Mouse (Mus musculus) neural tube, embryonic 15.5 days (tissue): Measurements from ENCODE around the gene Cyp2s1. TPM values are rescaled to one million over a fixed set of nuclear protein-coding genes. Genes with fewer than 3 reads are reported as not detected.

Experiments
- ATAC-seq: fragments of 200-750 bp; cut with Nextera tagmentation; 2 replicates; pipeline ENCODE4 v1.8.0; 2017; ENCODE audit warnings: mild to moderate bottlenecking, moderate TSS enrichment, moderate library complexity; ENCODE audit not compliant: low FRiP score
- H3K27ac ChIP-seq: fragments of 300-500 bp; sonication (generic); replicated peaks from 2 replicates; pipeline ENCODE4 v1.5.1; 2015; ENCODE audit warnings: mild to moderate bottlenecking, inconsistent platforms
- H3K27me3 ChIP-seq: fragments of 300-500 bp; sonication (generic); replicated peaks from 2 replicates; pipeline ENCODE4 v1.6.1; 2015; ENCODE audit warnings: inconsistent platforms
- H3K36me3 ChIP-seq: fragments of 300-500 bp; sonication (generic); 2 replicates; pipeline ENCODE4 v1.6.1; 2015; ENCODE audit warnings: inconsistent platforms
- H3K4me1 ChIP-seq: fragments of 300-500 bp; sonication (generic); 2 replicates; pipeline ENCODE4 v1.6.1; 2015; ENCODE audit warnings: inconsistent platforms
- H3K4me2 ChIP-seq: fragments of 300-500 bp; sonication (generic); 2 replicates; pipeline ENCODE4 v1.6.1; 2015; ENCODE audit warnings: inconsistent platforms, mild to moderate bottlenecking, moderate library complexity
- H3K4me3 ChIP-seq: fragments of 300-500 bp; sonication (generic); replicated peaks from 2 replicates; pipeline ENCODE4 v1.5.1; 2015; ENCODE audit warnings: mild to moderate bottlenecking, inconsistent platforms
- H3K9ac ChIP-seq: fragments of 300-500 bp; sonication (generic); replicated peaks from 2 replicates; pipeline ENCODE4 v1.6.1; 2015; ENCODE audit warnings: mild to moderate bottlenecking, inconsistent platforms
- H3K9me3 ChIP-seq: fragments of 300-500 bp; sonication (generic); replicated peaks from 2 replicates; pipeline ENCODE4 v1.6.1; 2016; ENCODE audit warnings: inconsistent platforms
- WGBS: fragments of 180-500 bp; shearing (Covaris S2); methylation state at CpG from one replicate; pipeline ENCODE4 v1.1.7; 2015; ENCODE audit warnings: mixed read lengths; 5-methylcytosine and 5-hydroxymethylcytosine counted together
- polyA plus RNA-seq: library from polyadenylated mRNA; unstranded; fragments of >200 nt; fragmentation: Nextera tagmentation; extraction: Ambion mirVana; gene quantifications from 2 replicates; pipeline ENCODE4 v1.2.1, GENCODE M21; 2015

Cyp2s1 gene
- polyA plus RNA-seq, result 2.8 and 6.1 TPM in 2 replicates

GRCm38 (mm10) chr7:25816241-25816919, at the start of gene Cyp2s1:
Gene Cyp2s1, minus strand, starts transcription at chr7:25816913.
- Histone ChIP-seq H3K27ac (no peak within 1 kb of the TSS), H3K4me2 (peak within 1 kb of the TSS; percentile 96), H3K4me1 (peaks cover 14% of the 10 kb centered on the region), H3K9me3 (no peaks in the 10 kb centered on the region), H3K27me3 (peaks cover 17% of the 10 kb centered on the region), H3K9ac (peak within 1 kb of the TSS; percentile 65), H3K36me3 (no peaks in the 10 kb centered on the region), H3K4me3 (peak within 1 kb of the TSS; percentile 50)
- ATAC-seq, result peak; percentile 79
- under 1% methylated on average over 40 of the region's 40 CpGs for WGBS

DNA sequence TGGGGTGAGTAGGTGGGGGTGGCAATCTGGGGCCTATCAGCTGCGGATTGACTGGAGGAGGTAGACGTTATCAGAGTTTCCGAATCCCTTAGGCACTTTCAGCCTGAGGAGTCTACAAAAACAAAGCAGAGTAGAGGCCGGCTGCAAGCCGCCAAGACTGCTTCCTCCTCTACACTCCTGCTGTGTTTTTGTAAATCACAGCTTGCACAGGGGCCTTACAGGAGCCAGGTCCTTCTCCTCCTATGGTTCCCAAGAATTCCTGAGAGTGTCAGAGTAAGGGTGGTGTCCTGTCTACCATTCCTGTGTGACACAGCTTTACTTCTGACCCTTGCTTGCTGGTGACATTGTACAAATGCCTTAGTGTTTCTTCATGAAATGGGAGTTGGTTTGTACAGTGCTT, 48.1 kb upstream of the Cyp2s1 start:
- Histone ChIP-seq H3K27me3 (no peaks in the 10 kb centered on the region), H3K27ac (no peak overlapping the region), H3K36me3 (no peaks in the 10 kb centered on the region), H3K9me3 (no peaks in the 10 kb centered on the region; the same call in 1 of the 2 replicates), H3K4me2 (no peak overlapping the region), H3K4me1 (no peaks in the 10 kb centered on the region), H3K9ac (no peak overlapping the region), H3K4me3 (no peak overlapping the region)
- ATAC-seq, result no peak
- 40% methylated on average over 5 of the region's 5 CpGs for WGBS

DNA sequence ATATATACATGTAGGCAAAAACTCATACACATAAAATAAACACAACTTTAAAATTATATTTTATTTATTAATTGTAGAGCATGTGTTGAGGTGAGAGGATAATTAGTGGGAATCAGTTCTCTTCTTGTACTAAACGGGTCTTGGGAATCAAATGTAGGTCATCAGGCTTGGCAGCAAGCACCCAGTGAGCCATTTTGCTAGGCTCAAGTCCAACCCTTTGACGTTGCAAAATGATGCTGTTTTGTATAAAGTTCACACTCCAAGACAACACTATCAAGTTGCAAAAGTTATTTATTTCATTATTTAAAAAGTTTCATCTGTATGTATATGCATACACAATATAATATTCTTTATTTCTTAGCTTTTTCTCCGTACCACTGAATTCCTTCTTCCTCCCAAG, 47.0 kb upstream of the Cyp2s1 start:
- no peak overlapping the region for H3K9ac ChIP-seq
- ATAC-seq, result no peak
- H3K36me3 ChIP-seq, result no peaks in the 10 kb centered on the region
- H3K4me1 ChIP-seq, result no peaks in the 10 kb centered on the region
- H3K4me3 ChIP-seq, result no peak overlapping the region
- H3K27me3 ChIP-seq, result no peaks in the 10 kb centered on the region
- 90% methylated on average over 3 of the region's 3 CpGs for WGBS
- H3K9me3 ChIP-seq, result no peaks in the 10 kb centered on the region; the same call in 1 of the 2 replicates
- no peak overlapping the region for H3K27ac ChIP-seq
- H3K4me2 ChIP-seq, result no peak overlapping the region

DNA sequence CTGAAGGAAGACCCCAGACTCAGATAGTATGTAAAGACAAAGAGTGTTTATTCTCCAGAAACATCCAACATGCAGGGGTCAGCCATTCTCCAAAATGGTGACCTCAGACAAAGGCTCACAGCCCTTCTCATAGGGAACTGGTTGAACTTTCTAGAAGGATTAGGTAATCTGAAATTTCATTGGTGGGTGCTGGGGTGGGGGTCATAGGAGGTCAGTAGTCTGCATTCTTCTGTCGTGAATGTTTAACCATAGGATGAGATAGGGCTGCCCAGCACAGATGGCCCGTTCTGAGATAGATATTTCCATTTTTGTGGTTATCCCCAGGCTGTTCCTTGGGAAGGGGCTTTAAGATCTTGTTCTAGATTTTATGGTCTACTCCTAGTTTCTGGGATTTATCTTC, 45.7 kb upstream of the Cyp2s1 start:
- Histone ChIP-seq H3K36me3 (no peaks in the 10 kb centered on the region), H3K4me3 (no peak overlapping the region), H3K27ac (no peak overlapping the region), H3K4me2 (no peak overlapping the region), H3K9me3 (no peaks in the 10 kb centered on the region), H3K4me1 (no peaks in the 10 kb centered on the region), H3K27me3 (0 out of 2 replicates have a peak, but pooled peaks cover 4% of the 10 kb centered on the region), H3K9ac (no peak overlapping the region)
- WGBS, result 76% methylated on average over 2 of the region's 2 CpGs
- ATAC-seq, result no peak

DNA sequence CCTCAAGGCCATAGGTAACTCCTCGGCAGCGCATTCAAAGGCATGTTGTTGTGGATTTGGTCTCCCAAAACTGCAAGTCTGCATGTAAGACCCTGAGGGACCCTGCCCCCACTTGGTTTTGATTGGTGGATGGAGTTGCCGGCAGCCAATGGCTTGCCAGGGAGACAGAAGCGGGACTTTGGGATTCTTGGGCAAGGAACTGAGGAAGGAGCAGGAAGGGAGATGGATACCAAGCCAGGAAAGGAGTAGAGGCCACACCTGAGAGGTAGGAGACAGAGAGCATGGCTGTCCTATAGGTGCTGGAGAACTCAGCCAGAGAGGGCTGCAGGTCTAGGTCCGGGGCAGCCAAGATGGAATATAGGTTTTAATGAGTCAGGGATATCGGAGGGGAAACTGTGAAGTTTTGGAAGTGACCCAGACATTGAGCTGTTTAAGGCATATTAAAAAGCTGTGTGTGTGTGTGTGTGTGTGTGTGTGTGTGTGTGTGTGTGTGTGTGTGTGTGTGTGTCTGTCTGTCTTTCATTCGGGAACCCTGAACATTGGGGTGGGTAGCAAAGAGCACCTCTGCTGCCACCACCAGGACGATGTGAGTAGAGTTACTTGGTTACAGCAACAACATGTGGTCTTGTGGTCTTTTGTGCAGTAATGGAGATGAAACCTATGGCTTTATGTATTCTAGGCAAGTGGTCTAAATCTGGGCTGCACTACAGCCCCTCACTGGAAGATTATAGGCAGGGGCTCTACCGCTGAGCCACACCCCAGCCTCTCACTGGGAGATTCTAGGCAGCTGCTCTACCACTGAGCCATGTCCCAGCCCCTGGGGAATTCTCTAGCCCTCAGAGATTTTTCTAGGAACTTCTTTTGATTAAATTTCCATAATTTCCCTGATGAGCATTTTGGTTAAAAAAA, 43.5 kb upstream of the Cyp2s1 start:
- Histone ChIP-seq H3K27me3 (0 out of 2 replicates have a peak, but pooled peaks cover 4% of the 10 kb centered on the region), H3K4me3 (no peak overlapping the region), H3K4me2 (peak overlapping the region; percentile 29), H3K27ac (no peak overlapping the region), H3K9ac (no peak overlapping the region), H3K9me3 (no peaks in the 10 kb centered on the region), H3K36me3 (no peaks in the 10 kb centered on the region), H3K4me1 (no peaks in the 10 kb centered on the region)
- WGBS, result 24% methylated on average over 9 of the region's 9 CpGs
- no peak for ATAC-seq

GRCm38 (mm10) chr7:25855082-25855481, 38.4 kb upstream of the Cyp2s1 start:
- Histone ChIP-seq H3K4me2 (no peak overlapping the region), H3K9me3 (no peaks in the 10 kb centered on the region), H3K4me1 (no peaks in the 10 kb centered on the region), H3K36me3 (no peaks in the 10 kb centered on the region), H3K9ac (no peak overlapping the region), H3K27ac (no peak overlapping the region), H3K27me3 (peaks cover 4% of the 10 kb centered on the region; the same call in 1 of the 2 replicates), H3K4me3 (no peak overlapping the region)
- 37% methylated on average over 8 of the region's 8 CpGs for WGBS
- no peak for ATAC-seq

DNA sequence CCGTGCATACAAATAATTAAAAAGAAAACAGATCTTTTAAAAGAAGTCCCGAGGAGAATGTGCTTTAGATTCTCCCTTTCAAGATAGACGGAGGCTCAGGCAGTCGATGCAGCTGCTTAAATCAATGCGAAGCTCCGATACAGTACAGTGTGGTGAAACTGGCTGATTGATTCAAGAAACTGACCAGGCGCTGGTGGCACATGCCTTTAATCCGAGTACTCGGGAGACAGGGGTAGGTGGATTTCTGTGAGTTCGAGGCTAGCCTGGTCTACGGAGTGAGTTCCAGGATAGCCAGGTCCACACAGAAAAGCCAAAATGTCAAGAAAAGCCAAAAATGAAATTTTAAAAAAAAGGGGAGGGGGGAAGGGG, 31.7 kb upstream of the Cyp2s1 start:
- Histone ChIP-seq H3K27me3 (no peaks in the 10 kb centered on the region), H3K4me3 (peak overlapping the region; percentile 54), H3K4me1 (no peaks in the 10 kb centered on the region), H3K27ac (peak overlapping the region; percentile 58; the same call in 1 of the 2 replicates), H3K9me3 (no peaks in the 10 kb centered on the region), H3K4me2 (peak overlapping the region; percentile 67), H3K36me3 (no peaks in the 10 kb centered on the region), H3K9ac (peak overlapping the region; percentile 58)
- 30% methylated on average over 11 of the region's 11 CpGs for WGBS
- ATAC-seq, result peak; percentile 79

DNA sequence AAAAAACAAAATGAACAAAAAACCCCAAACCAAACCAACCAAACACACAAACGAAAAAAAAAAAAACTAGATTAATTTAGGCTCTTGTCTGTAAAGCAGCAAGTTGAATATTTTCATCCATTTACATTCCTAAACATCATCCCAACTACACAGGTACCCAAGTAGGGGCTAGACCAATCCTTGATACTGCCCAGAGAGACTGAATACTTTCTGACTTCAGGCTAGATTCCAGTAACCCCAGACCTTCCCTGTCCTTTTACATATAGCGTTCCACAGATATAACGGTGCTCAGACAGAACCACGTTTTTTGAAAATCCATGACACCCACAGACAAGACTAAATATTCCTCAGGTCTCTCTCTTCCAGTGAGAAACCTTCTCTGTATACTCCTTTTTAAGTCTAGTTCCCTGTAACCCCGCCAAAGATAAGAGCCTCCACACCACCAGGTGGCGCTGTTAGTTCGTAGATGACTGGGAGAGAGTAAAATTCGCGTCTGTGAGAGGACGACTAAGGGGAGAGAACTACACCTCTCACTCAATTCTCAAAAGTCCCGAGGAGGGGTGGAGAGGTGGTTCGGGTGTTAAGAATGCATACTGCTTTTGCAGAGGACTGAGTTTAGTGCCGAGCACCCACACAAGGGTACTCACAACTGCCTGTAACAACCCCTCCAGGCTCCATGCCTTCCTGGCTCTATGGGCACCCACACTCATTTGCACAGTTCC, 31.2 kb upstream of the Cyp2s1 start:
- whole genome bisulfite sequencing, result 12% methylated on average over 13 of the region's 13 CpGs
- H3K9me3 ChIP-seq, result no peaks in the 10 kb centered on the region
- peak; percentile 93 for ATAC-seq
- peak overlapping the region; percentile 67 for H3K4me2 ChIP-seq
- H3K4me1 ChIP-seq, result no peaks in the 10 kb centered on the region
- peak overlapping the region; percentile 58 for H3K9ac ChIP-seq
- peak overlapping the region; percentile 58; the same call in 1 of the 2 replicates for H3K27ac ChIP-seq
- no peaks in the 10 kb centered on the region for H3K27me3 ChIP-seq
- peak overlapping the region; percentile 54 for H3K4me3 ChIP-seq
- no peaks in the 10 kb centered on the region for H3K36me3 ChIP-seq

DNA sequence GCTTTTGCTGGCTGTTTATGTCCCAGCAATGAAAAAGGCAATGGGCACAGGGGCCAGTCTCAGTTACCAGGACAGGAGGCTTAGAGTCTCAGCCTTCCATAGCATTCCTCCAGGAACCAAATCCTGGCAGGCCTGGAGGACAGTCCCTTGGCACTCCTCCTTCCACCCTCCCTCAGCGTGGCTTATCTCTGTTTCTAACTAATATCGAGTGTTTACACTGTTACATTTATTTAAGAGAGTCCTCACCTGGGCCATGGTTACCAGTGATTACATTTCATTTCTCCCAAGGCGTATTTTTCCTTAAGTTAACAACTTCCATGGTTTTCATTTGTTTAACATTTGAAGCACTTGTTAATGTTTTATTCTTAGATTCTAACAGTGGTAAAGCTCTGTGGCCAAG, 28.2 kb upstream of the Cyp2s1 start:
- H3K27ac ChIP-seq, result no peak overlapping the region
- H3K9ac ChIP-seq, result no peak overlapping the region
- no peak overlapping the region for H3K4me3 ChIP-seq
- no peaks in the 10 kb centered on the region for H3K4me1 ChIP-seq
- H3K4me2 ChIP-seq, result no peak overlapping the region
- WGBS, result 87% methylated on average over 3 of the region's 3 CpGs
- ATAC-seq, result no peak
- H3K36me3 ChIP-seq, result no peaks in the 10 kb centered on the region
- H3K9me3 ChIP-seq, result no peaks in the 10 kb centered on the region
- H3K27me3 ChIP-seq, result no peaks in the 10 kb centered on the region

GRCm38 (mm10) chr7:25844423-25844822, 27.7 kb upstream of the Cyp2s1 start:
- Histone ChIP-seq H3K36me3 (no peaks in the 10 kb centered on the region), H3K27ac (no peak overlapping the region), H3K9ac (no peak overlapping the region), H3K27me3 (no peaks in the 10 kb centered on the region), H3K9me3 (no peaks in the 10 kb centered on the region), H3K4me1 (no peaks in the 10 kb centered on the region), H3K4me2 (no peak overlapping the region), H3K4me3 (no peak overlapping the region)
- 74% methylated on average over 8 of the region's 8 CpGs for WGBS
- ATAC-seq, result no peak

DNA sequence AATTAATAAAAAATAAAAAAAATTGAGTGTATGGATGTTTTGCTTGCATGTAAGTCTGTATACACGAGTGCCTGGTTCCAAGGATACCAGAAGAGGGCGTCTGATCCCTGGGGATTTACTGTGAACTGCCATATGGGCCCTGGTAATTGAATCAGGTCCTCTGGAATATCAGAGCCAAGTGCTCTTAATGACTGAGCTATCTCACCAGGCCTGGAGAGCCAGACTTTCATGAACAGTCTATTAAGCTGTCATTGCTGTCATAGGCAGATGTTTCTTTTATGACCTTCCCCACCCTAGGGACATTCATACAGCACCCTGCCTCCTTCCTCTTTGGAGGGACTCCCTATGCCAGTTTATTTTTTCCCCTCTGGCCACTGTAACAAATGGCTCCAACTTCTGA, 26.8 kb upstream of the Cyp2s1 start:
- Histone ChIP-seq H3K4me1 (no peaks in the 10 kb centered on the region), H3K36me3 (no peaks in the 10 kb centered on the region), H3K27me3 (no peaks in the 10 kb centered on the region), H3K27ac (no peak overlapping the region), H3K9ac (no peak overlapping the region), H3K4me2 (no peak overlapping the region), H3K9me3 (no peaks in the 10 kb centered on the region), H3K4me3 (no peak overlapping the region)
- ATAC-seq, result no peak
- WGBS, result 33% methylated on average over 2 of the region's 2 CpGs
